Mouse (Mus musculus) lung, adult 2 months (tissue): ENCODE measurements around the gene Pde1c. TPM values are rescaled to one million over a fixed set of nuclear protein-coding genes. Genes with fewer than 3 reads are reported as not detected.
A peak's percentile ranks its signal among the peaks of the same experiment; 100 is the strongest.
"Not testable (repeated sequence)": the region's sequence is repeated elsewhere in the genome, so short reads cannot be mapped to it uniquely, and the experiment has no call there.

Source experiments
- DNase-seq: peaks from one replicate; pipeline ENCODE4 v3.0.0; 2022
- H3K4me1 ChIP-seq: fragments of 200-500 bp; 2 replicates; pipeline ENCODE4 v1.6.1; 2011; ENCODE audit warnings: low read length; ENCODE audit not compliant: control insufficient read depth, insufficient read depth
- H3K4me3 ChIP-seq: fragments of 200-500 bp; replicated peaks from 2 replicates; pipeline ENCODE3; 2011; ENCODE audit warnings: low read depth, mild to moderate bottlenecking, control low read depth, low read length; ENCODE audit errors: extremely low read depth
- CTCF ChIP-seq: fragments of 200-500 bp; IDR thresholded peaks from 2 replicates; pipeline ENCODE4 v1.5.1; 2011; ENCODE audit warnings: mild to moderate bottlenecking, low read length, control low read depth; ENCODE audit not compliant: insufficient read depth
- POLR2A ChIP-seq: fragments of 200-500 bp; IDR thresholded peaks from 2 replicates; pipeline ENCODE4 v1.6.1; 2011; ENCODE audit warnings: low read depth, mild to moderate bottlenecking, control low read depth, low read length, borderline replicate concordance; ENCODE audit errors: extremely low read depth
- WGBS: fragments of 180-500 bp; shearing (Covaris S2); methylation state at CpG from one replicate; pipeline ENCODE4 v1.1.7; 2018; 5-methylcytosine and 5-hydroxymethylcytosine counted together
- polyA plus RNA-seq: library from polyadenylated mRNA; depleted of rRNA; stranded (reverse); fragments of >200 nt; gene quantifications from 2 replicates; pipeline ENCODE4 v1.2.3, GENCODE M21; 2012; rRNA removed

The Pde1c gene
- 0.19 and 0.20 TPM in 2 replicates for polyA plus RNA-seq

DNA sequence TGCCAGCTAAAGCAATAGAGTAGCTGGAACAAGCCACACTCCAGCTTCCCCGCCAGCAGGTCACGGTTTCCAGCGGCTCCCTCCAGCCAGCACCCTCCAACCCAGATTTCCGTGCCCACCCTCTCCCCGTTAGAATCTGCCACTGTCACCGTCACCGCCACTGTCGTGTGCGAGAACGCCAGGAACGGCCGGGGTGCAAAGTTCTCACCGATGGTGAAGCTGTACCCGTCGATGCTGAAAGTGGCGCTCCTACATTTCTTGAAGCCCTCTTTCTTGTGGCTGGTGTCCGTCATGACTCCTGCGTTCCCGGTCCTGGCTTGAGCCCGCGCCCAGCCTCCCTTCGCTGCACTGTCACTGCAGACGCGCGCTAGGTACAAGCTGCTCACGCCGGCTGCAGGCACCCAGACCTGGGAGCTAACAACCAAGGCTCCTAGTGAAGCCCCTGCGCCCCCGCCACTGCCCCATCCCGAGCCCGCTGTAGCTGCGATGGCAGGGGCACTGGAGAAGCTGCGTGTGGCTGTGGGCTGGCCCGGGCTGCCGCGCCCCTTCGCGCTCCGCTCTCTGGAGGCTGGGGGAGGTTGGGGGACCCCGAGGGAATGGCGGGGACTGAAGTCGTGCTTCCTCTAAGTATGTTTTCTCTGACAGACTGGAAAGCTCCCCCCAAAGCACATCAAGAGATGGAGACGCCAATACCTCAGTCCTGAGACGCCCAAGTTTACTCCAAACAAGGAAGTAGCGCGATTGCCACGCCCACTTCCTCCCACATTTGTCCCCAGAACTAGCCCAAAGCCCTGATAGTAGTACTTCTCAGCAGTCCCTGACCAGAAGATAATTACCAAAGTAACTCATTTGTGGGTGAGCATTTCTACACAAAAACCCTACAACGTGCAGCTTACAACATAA is at the start of gene Pde1c:
TSS of gene Pde1c (minus strand) at position 634 of the 903 bp plus-strand sequence.
- WGBS = under 1% methylated on average over 48 of the region's 48 CpGs
- peak within 1 kb of the TSS; percentile 54 for H3K4me3 ChIP-seq
- TF ChIP-seq POLR2A (no peak), CTCF (no peak)
- peak; percentile 14 for DNase-seq
- H3K4me1 ChIP-seq = no peaks in the 10 kb centered on the region

DNA sequence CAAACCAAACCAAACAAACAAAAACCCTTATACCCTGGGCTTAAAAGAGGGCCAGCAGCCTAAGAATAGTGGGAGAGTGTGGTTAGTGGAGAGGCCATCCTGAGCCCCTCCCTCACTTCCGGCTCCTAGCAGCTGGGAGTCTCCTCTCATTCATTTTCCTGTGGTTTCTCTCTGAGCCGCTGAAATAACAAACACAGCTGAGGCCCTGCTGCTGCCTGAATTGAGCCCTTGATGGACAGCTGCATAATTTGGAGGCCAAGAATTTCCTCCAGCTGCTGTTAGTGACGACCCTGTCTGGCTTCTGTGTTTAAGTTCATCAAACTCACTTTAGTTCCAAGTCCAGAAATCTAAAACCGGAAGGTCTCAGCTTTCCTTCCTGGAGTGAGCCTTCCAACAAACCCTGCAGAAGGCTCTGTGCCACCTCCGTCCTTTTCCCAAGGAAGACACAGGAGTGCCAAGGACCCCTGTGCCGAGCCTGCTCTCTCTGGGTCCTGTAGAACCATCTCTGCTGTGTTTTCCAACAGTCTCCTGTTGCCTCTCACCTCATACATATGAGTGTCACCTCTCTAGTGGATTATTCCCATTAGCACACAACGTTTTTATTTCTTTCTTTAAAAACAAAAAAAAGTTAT is 48.2 kb upstream of the Pde1c start:
- peak; percentile 3 for DNase-seq
- TF ChIP-seq CTCF (no peak), POLR2A (no peak)
- Histone ChIP-seq H3K4me3 (no peak overlapping the region), H3K4me1 (peaks cover 2% of the 10 kb centered on the region; the same call in 1 of the 2 replicates)
- 4% methylated on average over 7 of the region's 7 CpGs for WGBS

DNA sequence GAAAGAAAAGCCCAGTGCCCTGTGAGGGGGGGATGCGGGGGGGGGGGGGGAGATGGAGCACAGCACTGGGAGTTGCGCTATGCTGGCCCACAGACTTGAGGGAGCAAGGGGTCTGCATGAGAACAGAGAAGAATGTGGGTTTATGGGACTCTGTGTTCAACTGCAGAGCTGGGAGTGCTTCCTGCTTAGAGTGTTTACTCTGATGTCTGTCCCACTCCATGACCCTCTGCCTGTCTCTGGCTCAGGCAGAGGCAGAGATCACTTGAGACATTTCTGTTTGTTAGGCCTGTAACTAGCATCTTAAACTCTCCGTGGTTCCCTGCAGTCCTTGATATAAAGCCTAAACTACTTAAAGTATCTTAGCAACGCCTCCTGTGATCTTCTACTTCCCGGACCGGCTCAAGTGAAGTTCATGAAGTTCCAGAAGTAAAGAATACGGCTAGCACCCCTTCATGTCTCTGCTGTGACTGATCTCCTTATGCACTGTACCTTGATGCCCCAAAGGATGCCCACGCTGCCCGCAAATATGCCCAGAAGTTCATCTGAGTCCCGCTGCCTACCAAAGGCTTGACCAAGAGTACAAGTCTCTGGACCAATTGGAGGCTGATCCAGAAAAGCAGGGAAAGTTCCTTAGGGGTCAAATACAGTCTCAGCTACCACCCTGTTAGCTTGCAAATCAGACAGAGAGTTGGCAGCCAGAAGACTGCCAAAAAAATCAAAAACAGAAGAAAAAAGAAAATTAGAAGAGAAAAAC is 47.5 kb upstream of the Pde1c start:
- WGBS = 34% methylated on average over 10 of the region's 10 CpGs
- Histone ChIP-seq H3K4me1 (peaks cover 2% of the 10 kb centered on the region; the same call in 1 of the 2 replicates), H3K4me3 (no peak overlapping the region)
- no peak for DNase-seq
- TF ChIP-seq CTCF = no peak
- TF ChIP-seq POLR2A = no peak

DNA sequence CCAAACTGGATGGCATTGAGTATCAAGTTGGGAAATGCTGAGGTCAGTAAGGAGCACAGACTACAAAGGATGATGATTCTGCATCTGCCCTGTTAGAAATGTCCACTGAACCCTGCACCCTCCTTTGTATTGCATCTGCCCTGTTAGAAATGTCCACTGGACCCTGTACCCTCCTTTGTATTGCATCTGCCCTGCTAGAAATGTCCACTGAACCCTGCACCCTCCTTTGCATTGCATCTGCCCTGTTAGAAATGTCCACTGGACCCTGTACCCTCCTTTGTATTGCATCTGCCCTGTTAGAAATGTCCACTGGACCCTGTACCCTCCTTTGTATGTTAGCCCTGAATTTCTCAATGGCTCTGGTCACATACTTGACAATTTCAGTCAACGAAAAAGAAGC is 40.6 kb upstream of the Pde1c start:
- WGBS = 54% methylated on average over 1 of the region's 1 CpGs
- H3K4me1 ChIP-seq, DNase-seq, H3K4me3 ChIP-seq: not testable (repeated sequence)

DNA sequence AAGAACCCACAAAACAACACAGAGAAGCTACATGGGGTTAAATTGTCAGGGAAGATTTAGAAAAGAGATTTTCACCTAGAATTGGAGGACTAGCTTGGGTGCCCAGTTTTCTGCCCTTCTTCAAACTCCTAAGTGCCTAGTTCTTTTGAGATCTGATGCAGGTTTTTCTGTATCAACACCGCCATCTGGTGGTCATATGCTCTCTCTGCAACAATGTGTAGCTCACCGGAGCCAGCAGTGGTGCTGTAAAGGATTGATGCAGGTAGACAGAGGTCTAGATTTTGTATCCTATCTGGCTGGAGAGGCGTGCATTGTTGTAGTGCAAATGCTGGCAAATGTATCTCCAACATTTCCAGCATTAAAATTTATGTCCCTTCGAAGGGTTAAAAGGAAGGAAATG is 39.4 kb upstream of the Pde1c start:
- TF ChIP-seq CTCF (peak; percentile 58), POLR2A (no peak)
- DNase-seq = peak; percentile 38
- Histone ChIP-seq H3K4me3 (no peak overlapping the region), H3K4me1 (no peaks in the 10 kb centered on the region)
- WGBS = 7% methylated on average over 4 of the region's 4 CpGs

DNA sequence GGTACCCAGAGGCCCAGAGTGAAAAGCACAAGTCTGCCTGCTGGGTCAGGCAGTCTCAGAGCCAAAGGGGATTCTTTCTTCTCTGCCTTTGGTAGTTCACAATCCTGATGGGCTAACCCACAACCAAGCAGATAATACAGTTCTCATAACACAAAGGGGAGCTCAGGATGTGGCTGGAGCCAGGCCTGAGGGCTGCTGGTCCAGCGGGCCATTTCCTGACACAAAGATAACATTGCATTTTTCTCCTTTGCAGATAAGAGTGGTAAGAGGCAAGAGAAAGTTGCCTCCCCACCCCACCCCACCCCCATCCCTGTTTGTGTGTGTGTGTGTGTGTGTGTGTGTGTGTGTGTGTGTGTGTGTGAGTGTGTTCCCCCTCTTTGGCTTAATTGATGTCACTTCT is 10.7 kb upstream of the Pde1c start:
- TF ChIP-seq POLR2A (no peak), CTCF (no peak)
- WGBS = 23% methylated on average over 1 of the region's 1 CpGs
- H3K4me1 ChIP-seq = no peaks in the 10 kb centered on the region
- H3K4me3 ChIP-seq = no peak overlapping the region
- no peak for DNase-seq

DNA sequence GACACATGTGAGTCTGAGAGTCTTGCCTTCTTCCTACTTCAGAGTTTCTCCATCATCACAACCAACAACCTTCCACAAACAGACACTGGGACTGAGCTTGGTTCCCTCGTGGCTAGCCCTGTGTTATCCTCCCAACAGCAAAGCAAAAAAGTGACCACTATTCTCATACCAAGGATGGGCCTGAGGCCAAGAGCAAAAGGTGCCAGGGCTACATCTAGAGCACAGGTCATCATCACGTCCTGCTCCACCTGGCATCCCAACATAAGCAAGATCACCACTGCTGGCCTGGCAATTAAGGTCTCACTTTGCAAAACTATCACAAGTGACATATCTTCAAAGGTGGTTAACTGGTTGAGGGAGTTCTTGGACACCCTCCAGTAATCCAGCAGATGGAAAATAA is 8.0 kb downstream of the Pde1c start:
- TF ChIP-seq CTCF (no peak), POLR2A (no peak)
- H3K4me1 ChIP-seq = no peaks in the 10 kb centered on the region
- DNase-seq = no peak
- no peak overlapping the region for H3K4me3 ChIP-seq
- 65% methylated on average over 2 of the region's 2 CpGs for WGBS

DNA sequence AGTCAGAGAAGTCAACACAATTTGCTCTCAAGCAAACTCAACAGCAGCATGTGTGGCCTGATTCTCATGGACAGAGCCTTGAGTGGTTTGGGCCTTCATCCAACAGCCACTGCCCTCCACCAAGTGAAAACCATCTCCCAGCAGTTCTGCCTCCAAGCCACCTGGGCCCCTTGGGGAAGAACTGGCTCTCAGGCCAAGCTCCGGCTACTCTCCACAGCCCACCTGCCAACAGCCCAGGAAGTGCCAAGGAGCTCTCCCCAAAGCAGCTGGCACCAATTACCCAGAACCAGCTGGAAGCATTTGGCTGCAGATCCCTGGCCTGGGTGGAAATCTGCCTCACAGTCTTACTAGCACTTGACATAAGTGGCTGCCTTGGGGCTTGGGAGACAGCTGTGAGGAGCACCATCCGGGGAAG is 8.4 kb downstream of the Pde1c start:
- no peaks in the 10 kb centered on the region for H3K4me1 ChIP-seq
- DNase-seq = no peak
- no peak overlapping the region for H3K4me3 ChIP-seq
- TF ChIP-seq POLR2A (no peak), CTCF (no peak)
- 65% methylated on average over 2 of the region's 2 CpGs for WGBS

DNA sequence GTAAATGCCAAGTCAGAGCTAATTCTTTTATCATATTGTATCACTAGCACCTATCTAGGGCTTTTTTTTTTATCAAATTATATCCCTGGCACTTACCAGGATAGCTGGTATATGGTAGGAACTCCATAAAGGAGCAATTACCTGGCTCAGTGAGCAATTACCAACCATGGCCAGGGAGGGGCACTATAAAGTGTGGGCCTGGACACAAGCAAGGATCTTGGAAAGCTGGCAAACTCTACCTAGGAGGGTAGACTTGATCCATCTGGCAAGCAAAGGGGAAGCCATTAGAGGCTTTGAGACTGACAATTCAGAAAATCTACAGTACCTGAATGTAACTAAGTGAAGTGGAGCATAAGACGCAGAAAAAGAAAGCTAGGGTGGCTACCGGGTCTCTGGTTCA is 10.2 kb downstream of the Pde1c start:
- no peak overlapping the region for H3K4me3 ChIP-seq
- 88% methylated on average over 2 of the region's 2 CpGs for WGBS
- H3K4me1 ChIP-seq = no peaks in the 10 kb centered on the region
- DNase-seq = no peak
- TF ChIP-seq CTCF (no peak), POLR2A (no peak)
